ENCODE assay signal across 15 mouse cellular contexts in the genomic region with DNA sequence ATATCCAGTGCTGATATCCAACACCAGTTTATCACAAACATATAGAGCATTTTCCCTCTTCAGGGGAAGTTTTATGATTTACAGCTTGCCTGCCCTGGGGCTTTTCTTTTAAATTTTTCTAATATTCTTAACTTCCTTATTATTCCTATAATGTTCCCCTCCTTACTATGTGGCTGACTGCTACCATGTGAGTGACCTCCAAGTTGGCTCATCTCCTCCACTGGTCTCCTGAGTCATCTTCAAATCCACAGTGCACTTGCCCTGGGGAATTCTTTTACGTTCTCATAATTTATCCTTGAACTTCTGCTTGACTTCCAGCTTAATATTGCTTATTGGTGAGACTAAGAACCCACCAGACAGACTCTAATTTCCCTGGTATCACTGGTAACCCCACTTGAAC.
"Had no signal": no experiment of that assay in that cellular context is flagged by ENCODE, and none has a peak within 500 bp of the region (broad histone marks: within the 10 kb centered on the region; RNA-seq: fewer than 3 reads in every experiment).

No protein-coding gene starts in this region.

- H3K4me1 ChIP-seq: lung, embryonic 15.5 days; megakaryocyte, embryonic 14.5 days; midbrain, embryonic 13.5 days; midbrain, embryonic 15.5 days; neural tube, embryonic 12.5 days; stomach, embryonic 15.5 days had no signal

- H3K36me3 ChIP-seq: lung, embryonic 15.5 days; midbrain, embryonic 13.5 days; midbrain, embryonic 15.5 days; neural tube, embryonic 12.5 days; stomach, embryonic 15.5 days had no signal

- H3K27me3 ChIP-seq: lung, embryonic 15.5 days; megakaryocyte, embryonic 14.5 days; midbrain, embryonic 13.5 days; midbrain, embryonic 15.5 days; neural tube, embryonic 12.5 days; stomach, embryonic 15.5 days had no signal

- H3K9me3 ChIP-seq: lung, embryonic 15.5 days; megakaryocyte, embryonic 14.5 days; midbrain, embryonic 13.5 days; midbrain, embryonic 15.5 days; neural tube, embryonic 12.5 days; stomach, embryonic 15.5 days had no signal

- H3K27ac ChIP-seq: lung, embryonic 15.5 days; macrophage; midbrain, embryonic 13.5 days; midbrain, embryonic 15.5 days; neural tube, embryonic 12.5 days; stomach, embryonic 15.5 days; stomach, postnatal 0 days had no signal

- H3K4me3 ChIP-seq: lung, embryonic 15.5 days; megakaryocyte, embryonic 14.5 days; midbrain, embryonic 13.5 days; midbrain, embryonic 15.5 days; neural tube, embryonic 12.5 days; stomach, embryonic 15.5 days had no signal

- DNase-seq: lung, adult 2 months; lung, postnatal 14 days; lung, postnatal 36 days; right cerebral cortex, postnatal 14 days; thymus, adult 2 months; thymus, postnatal 25 days; thymus, postnatal 4 days had no signal
